Mouse (Mus musculus) liver, adult 10 weeks (tissue): Measurements from ENCODE around the gene Mical2. TPM values are rescaled to one million over a fixed set of nuclear protein-coding genes. Genes with fewer than 3 reads are reported as not detected.

Source experiments
- polyA plus RNA-seq: library from polyadenylated mRNA; stranded (reverse); fragments of 350-450 nt; fragmentation: Illumina TruSeq; extraction: RNeasy Lipid Tissue Mini Kit (QIAGEN cat#74804); gene quantifications from one replicate; pipeline ENCODE4 v1.2.3, GENCODE M21; 2014; ENCODE audit warnings: low read depth, low replicate concordance

The Mical2 gene
- 6.0 TPM for polyA plus RNA-seq

GRCm38 (mm10) chr7:112225615-112226262, at the start of gene Mical2:
Gene Mical2, plus strand, starts transcription at chr7:112225856.

DNA sequence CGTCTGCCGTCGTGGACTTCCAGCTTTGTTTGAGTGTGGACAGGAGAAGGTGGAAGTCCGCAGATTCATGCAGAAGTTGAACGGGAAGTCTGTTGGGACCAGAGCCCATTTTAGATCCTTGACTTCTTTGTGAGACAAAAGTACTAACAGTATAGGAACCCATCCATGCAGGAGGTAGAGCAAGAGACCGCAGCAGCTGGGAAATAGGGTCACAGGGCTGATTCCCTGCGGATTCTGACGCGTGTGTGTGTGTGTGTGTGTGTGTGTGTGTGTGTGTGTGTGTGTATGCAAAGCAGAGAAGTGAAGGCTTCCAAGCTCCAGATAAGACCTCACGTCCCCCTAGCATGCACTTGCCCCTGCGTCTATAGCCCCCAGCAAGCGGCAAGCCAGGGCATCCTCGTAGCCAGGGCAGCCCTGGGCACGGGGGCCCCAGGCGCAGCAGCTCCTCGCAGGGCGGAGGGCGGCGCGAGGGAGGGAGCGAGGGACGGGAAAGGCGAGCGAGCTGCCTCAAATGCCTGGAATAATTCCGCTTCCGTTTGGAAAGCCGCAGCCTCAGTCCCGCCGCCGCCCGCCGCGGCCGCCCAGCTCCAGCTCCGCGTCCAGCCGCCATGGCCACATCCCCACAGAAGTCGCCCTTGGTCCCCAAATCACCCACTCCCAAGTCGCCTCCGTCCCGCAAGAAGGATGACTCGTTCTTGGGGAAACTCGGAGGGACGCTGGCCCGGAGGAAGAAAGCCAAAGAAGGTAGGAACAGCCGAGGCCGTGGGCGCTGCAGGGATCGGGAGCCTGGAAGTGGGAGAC, 201.9 kb downstream of the Mical2 start, which contains the start of gene Parva:
TSS of gene Parva (plus strand) at position 149 of the 801 bp plus-strand sequence.

Other genes with a start within 250 kb of the Mical2 start
- gene Usp47, start 202.4 kb upstream of the Mical2 start, polyA plus RNA-seq, result 58.6 TPM
- gene Dkk3, start 66.8 kb upstream of the Mical2 start, polyA plus RNA-seq, result 1.0 TPM
- gene Parva, start 201.6 kb downstream of the Mical2 start, polyA plus RNA-seq, result 38.6 TPM